Mouse (Mus musculus) lung, postnatal 0 days (tissue): ENCODE data around the gene Plxnc1. TPM values are rescaled to one million over a fixed set of nuclear protein-coding genes. Genes with fewer than 3 reads are reported as not detected.

Experiments used
- ATAC-seq: fragments of 200-750 bp; cut with Nextera tagmentation; 2 replicates; pipeline ENCODE4 v1.8.0; 2017; ENCODE audit warnings: moderate library complexity
- DNase-seq: peaks from one replicate; pipeline ENCODE4 v3.0.0-alpha.2; 2016; ENCODE audit warnings: low spot score
- H3K27ac ChIP-seq: fragments of 300-500 bp; sonication (generic); 2 replicates; pipeline ENCODE4 v1.5.1; 2014; ENCODE audit warnings: antibody characterized with exemption, mild to moderate bottlenecking, low read length, mixed read lengths
- H3K27me3 ChIP-seq: fragments of 300-500 bp; sonication (generic); replicated peaks from 2 replicates; pipeline ENCODE4 v1.6.1; 2014; ENCODE audit warnings: low read length, mixed read lengths; ENCODE audit not compliant: insufficient read depth
- H3K36me3 ChIP-seq: fragments of 300-500 bp; sonication (generic); 2 replicates; pipeline ENCODE4 v1.6.1; 2014; ENCODE audit warnings: low read length, mixed read lengths; ENCODE audit not compliant: insufficient read depth
- H3K4me1 ChIP-seq: fragments of 300-500 bp; sonication (generic); 2 replicates; pipeline ENCODE4 v1.6.1; 2014; ENCODE audit warnings: antibody characterized with exemption, low read depth, low read length, mixed read lengths; ENCODE audit not compliant: insufficient read depth
- H3K4me2 ChIP-seq: fragments of 300-500 bp; sonication (generic); replicated peaks from 2 replicates; pipeline ENCODE4 v1.6.1; 2014; ENCODE audit warnings: low read depth, mild to moderate bottlenecking, low read length, moderate library complexity, mixed read lengths
- H3K4me3 ChIP-seq: fragments of 300-500 bp; sonication (generic); 2 replicates; pipeline ENCODE4 v1.5.1; 2014; ENCODE audit warnings: low read depth, low read length
- H3K9ac ChIP-seq: fragments of 300-500 bp; sonication (generic); replicated peaks from 2 replicates; pipeline ENCODE4 v1.6.1; 2014; ENCODE audit warnings: low read depth, mild to moderate bottlenecking
- H3K9me3 ChIP-seq: fragments of 300-500 bp; sonication (generic); 2 replicates; pipeline ENCODE4 v1.6.1; 2016; ENCODE audit warnings: low read length, mixed read lengths
- CTCF ChIP-seq: IDR thresholded peaks from 2 replicates; pipeline ENCODE4 v1.5.1; 2016; ENCODE audit warnings: antibody characterized with exemption, mild to moderate bottlenecking
- EP300 ChIP-seq: IDR thresholded peaks from 2 replicates; pipeline ENCODE4 v1.6.1; 2016; ENCODE audit warnings: antibody characterized with exemption, mild to moderate bottlenecking, control low read depth
- WGBS: fragments of 180-500 bp; shearing (Covaris S2); extraction: QIAGEN DNeasy Blood & Tissue Kit; methylation state at CpG from one replicate; pipeline ENCODE4 v1.1.7; 2014; 5-methylcytosine and 5-hydroxymethylcytosine counted together
- polyA plus RNA-seq: library from polyadenylated mRNA; unstranded; fragments of >200 nt; fragmentation: Nextera tagmentation; extraction: Ambion mirVana; gene quantifications from 2 replicates; pipeline ENCODE4 v1.2.1, GENCODE M21; 2015

The Plxnc1 gene
- polyA plus RNA-seq, 1 experiment from 2014 or later: 3.2 TPM

GRCm38 (mm10) chr10:94827325-94827724, 117.3 kb downstream of the Plxnc1 start:
- H3K27ac ChIP-seq: no peak overlapping the region
- no peaks in the 10 kb centered on the region for H3K36me3 ChIP-seq
- WGBS: 61% methylated on average over 10 of the region's 10 CpGs
- H3K4me3 ChIP-seq: no peak overlapping the region
- peaks cover 13% of the 10 kb centered on the region; the same call in 1 of the 2 replicates for H3K4me1 ChIP-seq
- ATAC-seq (no peak), DNase-seq (peak; percentile 24)
- H3K9ac ChIP-seq: no peak overlapping the region
- TF ChIP-seq EP300 (no peak), CTCF (no peak)
- H3K4me2 ChIP-seq: no peak overlapping the region
- H3K27me3 ChIP-seq: no peaks in the 10 kb centered on the region
- H3K9me3 ChIP-seq: no peaks in the 10 kb centered on the region

GRCm38 (mm10) chr10:94826436-94826835, 118.2 kb downstream of the Plxnc1 start:
- Histone ChIP-seq H3K36me3 (no peaks in the 10 kb centered on the region), H3K27ac (peak overlapping the region; percentile 2; the same call in 1 of the 2 replicates), H3K4me3 (no peak overlapping the region), H3K9me3 (no peaks in the 10 kb centered on the region), H3K27me3 (no peaks in the 10 kb centered on the region), H3K4me1 (peaks cover 13% of the 10 kb centered on the region; the same call in 1 of the 2 replicates), H3K9ac (no peak overlapping the region), H3K4me2 (no peak overlapping the region; the same call in 1 of the 2 replicates)
- 56% methylated on average over 12 of the region's 12 CpGs for WGBS
- no peak for TF ChIP-seq CTCF
- peak; percentile 28; the same call in 1 of the 2 replicates for TF ChIP-seq EP300
- DNase-seq (peak; percentile 88), ATAC-seq (peak; percentile 34)

DNA sequence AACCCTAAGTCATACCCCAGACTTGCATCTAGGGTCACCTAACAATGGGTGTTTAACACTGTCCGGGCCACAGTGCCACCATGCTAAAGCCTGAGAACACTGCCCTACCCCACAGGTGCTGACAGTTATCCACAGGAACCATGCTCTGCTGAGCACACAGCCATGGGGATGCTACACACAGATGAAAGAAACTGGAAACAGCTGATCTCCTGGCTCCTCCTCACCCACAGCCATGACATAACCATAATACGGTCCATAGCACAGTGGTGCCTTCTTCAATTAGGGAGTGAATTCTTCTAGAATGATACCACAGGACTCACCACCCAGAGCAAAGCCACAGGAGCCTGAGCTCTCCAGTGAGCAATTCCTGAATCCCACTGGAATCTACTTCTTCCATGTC, 118.7 kb downstream of the Plxnc1 start:
- Histone ChIP-seq H3K27ac (peak overlapping the region; percentile 2; the same call in 1 of the 2 replicates), H3K4me1 (peaks cover 13% of the 10 kb centered on the region; the same call in 1 of the 2 replicates), H3K4me3 (no peak overlapping the region), H3K9ac (no peak overlapping the region), H3K27me3 (no peaks in the 10 kb centered on the region), H3K4me2 (no peak overlapping the region; the same call in 1 of the 2 replicates), H3K9me3 (no peaks in the 10 kb centered on the region), H3K36me3 (no peaks in the 10 kb centered on the region)
- 87% methylated on average over 2 of the region's 2 CpGs for WGBS
- no peak for DNase-seq
- no peak for TF ChIP-seq CTCF
- TF ChIP-seq EP300: no peak
- ATAC-seq: no peak

GRCm38 (mm10) chr10:94823971-94824760, 120.5 kb downstream of the Plxnc1 start:
- no peak overlapping the region for H3K4me3 ChIP-seq
- WGBS: 41% methylated on average over 11 of the region's 11 CpGs
- ATAC-seq: peak; percentile 54

DNA sequence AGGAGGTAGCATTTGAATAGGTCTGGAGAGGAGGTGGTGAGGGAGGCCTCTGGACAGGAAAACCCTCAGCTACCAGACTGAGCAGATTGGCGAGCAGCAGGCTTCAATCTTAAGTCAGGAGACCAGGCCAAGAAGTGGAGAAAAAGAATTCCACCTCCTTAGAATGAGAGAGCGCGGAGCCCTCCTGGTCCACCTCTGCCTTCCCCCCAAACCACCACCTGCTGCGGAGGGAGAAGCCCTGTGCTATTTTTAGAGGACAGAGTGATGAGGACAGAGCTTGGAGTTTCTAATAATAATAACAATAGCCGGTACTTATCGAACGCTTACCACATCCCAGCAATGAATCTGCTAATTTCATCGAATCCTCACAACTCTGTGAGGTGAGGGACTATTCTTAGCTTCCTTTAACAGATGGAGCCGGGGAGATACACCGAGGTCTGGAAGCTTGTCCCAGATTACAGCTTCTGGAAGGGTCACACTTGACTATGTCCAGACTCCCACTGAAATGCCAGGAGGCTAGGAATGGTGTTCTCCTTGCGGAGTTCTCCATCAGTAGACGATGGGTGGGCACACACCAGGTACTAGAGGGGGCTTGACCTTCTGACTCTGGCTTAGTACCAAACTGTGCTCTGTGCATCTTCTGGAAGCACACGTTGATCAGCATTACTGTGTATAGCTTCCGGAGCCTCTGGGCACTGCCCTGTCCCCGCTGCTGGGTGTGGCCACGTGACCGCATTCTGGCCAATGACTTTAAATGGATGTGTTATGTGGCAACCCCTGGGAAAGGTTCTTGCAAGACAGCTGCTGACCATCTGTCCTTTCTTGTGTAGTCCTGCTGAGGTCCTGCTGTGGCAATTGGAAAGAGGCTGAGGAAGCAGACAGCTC, 125.6 kb downstream of the Plxnc1 start:
- no peak overlapping the region for H3K4me2 ChIP-seq
- H3K4me1 ChIP-seq: peaks cover 4% of the 10 kb centered on the region; the same call in 1 of the 2 replicates
- H3K36me3 ChIP-seq: no peaks in the 10 kb centered on the region
- H3K27me3 ChIP-seq: no peaks in the 10 kb centered on the region
- ATAC-seq (0 out of 2 replicates have a peak, but pooled peaks have one; percentile 19), DNase-seq (peak; percentile 14)
- no peak overlapping the region for H3K4me3 ChIP-seq
- TF ChIP-seq EP300 (no peak), CTCF (no peak)
- no peaks in the 10 kb centered on the region for H3K9me3 ChIP-seq
- 88% methylated on average over 17 of the region's 17 CpGs for WGBS
- no peak overlapping the region for H3K27ac ChIP-seq
- no peak overlapping the region for H3K9ac ChIP-seq

More at GRCm38 (mm10) chr10:94823971-94824760, 120.5 kb downstream of the Plxnc1 start:
- H3K36me3 ChIP-seq: no peaks in the 10 kb centered on the region
- H3K4me1 ChIP-seq: peaks cover 13% of the 10 kb centered on the region; the same call in 1 of the 2 replicates
- H3K9me3 ChIP-seq: no peaks in the 10 kb centered on the region
- H3K4me2 ChIP-seq: peak overlapping the region; percentile 18; the same call in 1 of the 2 replicates
- TF ChIP-seq EP300 (no peak), CTCF (no peak)
- H3K9ac ChIP-seq: no peak overlapping the region
- DNase-seq: peak; percentile 83
- no peaks in the 10 kb centered on the region for H3K27me3 ChIP-seq
- peak overlapping the region; percentile 75 for H3K27ac ChIP-seq

DNA sequence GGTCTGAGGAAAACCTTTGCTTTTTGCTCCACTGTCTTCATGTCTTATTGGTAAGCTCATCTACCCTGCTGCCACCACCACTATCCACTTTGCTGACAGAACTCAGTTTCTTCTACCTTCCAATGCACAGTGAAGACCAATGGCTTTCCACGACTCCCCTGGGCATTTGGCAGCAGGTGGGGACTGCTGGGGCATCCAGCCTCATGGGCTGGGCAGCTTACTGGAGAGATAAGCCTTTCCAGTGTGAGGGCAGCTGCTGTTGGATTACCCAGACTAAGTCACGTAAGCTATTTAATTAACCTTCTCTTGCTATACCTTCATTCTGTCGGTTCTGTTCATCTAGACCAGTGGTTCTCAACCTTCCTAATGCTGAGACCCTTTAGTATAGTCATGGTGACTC, 126.5 kb downstream of the Plxnc1 start:
- H3K4me1 ChIP-seq: no peaks in the 10 kb centered on the region
- TF ChIP-seq EP300 (no peak), CTCF (no peak)
- no peak overlapping the region for H3K27ac ChIP-seq
- H3K4me3 ChIP-seq: no peak overlapping the region
- no peak overlapping the region for H3K4me2 ChIP-seq
- H3K36me3 ChIP-seq: no peaks in the 10 kb centered on the region
- no peak for DNase-seq
- H3K27me3 ChIP-seq: no peaks in the 10 kb centered on the region
- H3K9me3 ChIP-seq: no peaks in the 10 kb centered on the region
- ATAC-seq: no peak
- H3K9ac ChIP-seq: no peak overlapping the region
- WGBS: 86% methylated on average over 3 of the region's 3 CpGs
